Mouse (Mus musculus) neural tube, embryonic 11.5 days (tissue): ENCODE data around the gene Gm281. TPM values are rescaled to one million over a fixed set of nuclear protein-coding genes. Genes with fewer than 3 reads are reported as not detected.

Experiments used
- ATAC-seq: fragments of 200-750 bp; cut with Nextera tagmentation; 2 replicates; pipeline ENCODE4 v1.8.0; 2017; ENCODE audit warnings: moderate number of reproducible peaks, mild to moderate bottlenecking, moderate TSS enrichment, moderate library complexity; ENCODE audit not compliant: insufficient read depth, low FRiP score, low TSS enrichment
- DNase-seq: peaks from one replicate; pipeline ENCODE4 v3.0.0-alpha.2; 2015; ENCODE audit warnings: low spot score
- H3K27ac ChIP-seq: fragments of 300-500 bp; sonication (generic); 2 replicates; pipeline ENCODE4 v1.5.1; 2014; ENCODE audit warnings: low read depth, mild to moderate bottlenecking, low read length
- H3K27me3 ChIP-seq: fragments of 300-500 bp; sonication (generic); 2 replicates; pipeline ENCODE4 v1.6.1; 2014; ENCODE audit warnings: mild to moderate bottlenecking, low read length, mixed read lengths; ENCODE audit not compliant: control insufficient read depth, insufficient read depth
- H3K36me3 ChIP-seq: fragments of 300-500 bp; sonication (generic); 2 replicates; pipeline ENCODE4 v1.6.1; 2014; ENCODE audit warnings: mild to moderate bottlenecking, low read length, moderate library complexity, mixed read lengths; ENCODE audit not compliant: control insufficient read depth, insufficient read depth
- H3K4me1 ChIP-seq: fragments of 300-500 bp; sonication (generic); 2 replicates; pipeline ENCODE4 v1.6.1; 2014; ENCODE audit warnings: low read length, mixed read lengths; ENCODE audit not compliant: control insufficient read depth, insufficient read depth
- H3K4me2 ChIP-seq: fragments of 300-500 bp; sonication (generic); 2 replicates; pipeline ENCODE4 v1.6.1; 2014; ENCODE audit warnings: low read depth, mild to moderate bottlenecking, moderate library complexity
- H3K4me3 ChIP-seq: fragments of 300-500 bp; sonication (generic); 2 replicates; pipeline ENCODE4 v1.5.1; 2014; ENCODE audit warnings: low read depth, low read length
- H3K9ac ChIP-seq: fragments of 300-500 bp; sonication (generic); 2 replicates; pipeline ENCODE4 v1.6.1; 2014; ENCODE audit warnings: mild to moderate bottlenecking, low read length
- H3K9me3 ChIP-seq: fragments of 300-500 bp; sonication (generic); 2 replicates; pipeline ENCODE4 v1.6.1; 2016; ENCODE audit warnings: low read length; ENCODE audit not compliant: control insufficient read depth
- WGBS: fragments of 180-500 bp; shearing (Covaris S2); extraction: QIAGEN DNeasy Blood & Tissue Kit; methylation state at CpG from one replicate; pipeline ENCODE4 v1.1.7; 2014; 5-methylcytosine and 5-hydroxymethylcytosine counted together
- polyA plus RNA-seq: library from polyadenylated mRNA; unstranded; fragments of >200 nt; fragmentation: Nextera tagmentation; extraction: Ambion mirVana; gene quantifications from 2 replicates; pipeline ENCODE4 v1.2.1, GENCODE M21; 2014

Gene Gm281
- polyA plus RNA-seq, 1 experiment from 2014 or later: not detected

DNA sequence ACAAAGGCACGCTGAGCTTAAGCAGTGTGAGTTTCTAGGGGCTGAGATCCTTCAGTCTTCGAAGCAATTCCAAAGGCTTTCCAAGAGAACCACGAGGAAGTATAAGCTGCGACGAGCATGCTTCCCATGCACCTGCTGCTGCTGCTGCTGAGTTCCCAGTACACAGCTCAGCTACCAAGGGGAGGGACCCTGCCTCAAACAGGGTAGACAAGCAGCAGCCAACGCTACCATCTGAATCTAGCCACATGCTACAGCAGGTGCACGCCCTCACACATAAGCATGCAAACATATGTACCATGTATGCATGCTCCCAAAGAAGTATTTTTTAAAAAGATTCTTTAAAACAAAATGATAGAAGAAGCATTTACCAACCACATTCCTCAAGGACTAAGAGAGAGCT is 34.1 kb upstream of the Gm281 start:
- H3K27ac ChIP-seq: no peak overlapping the region
- H3K9me3 ChIP-seq: no peaks in the 10 kb centered on the region
- no peak for ATAC-seq
- no peak for DNase-seq
- no peak overlapping the region for H3K4me3 ChIP-seq
- no peak overlapping the region for H3K4me2 ChIP-seq
- no peaks in the 10 kb centered on the region for H3K27me3 ChIP-seq
- 0 out of 2 replicates have a peak, but pooled peaks cover 2% of the 10 kb centered on the region for H3K36me3 ChIP-seq
- H3K9ac ChIP-seq: no peak overlapping the region
- no peaks in the 10 kb centered on the region for H3K4me1 ChIP-seq
- 90% methylated on average over 7 of the region's 7 CpGs for WGBS

DNA sequence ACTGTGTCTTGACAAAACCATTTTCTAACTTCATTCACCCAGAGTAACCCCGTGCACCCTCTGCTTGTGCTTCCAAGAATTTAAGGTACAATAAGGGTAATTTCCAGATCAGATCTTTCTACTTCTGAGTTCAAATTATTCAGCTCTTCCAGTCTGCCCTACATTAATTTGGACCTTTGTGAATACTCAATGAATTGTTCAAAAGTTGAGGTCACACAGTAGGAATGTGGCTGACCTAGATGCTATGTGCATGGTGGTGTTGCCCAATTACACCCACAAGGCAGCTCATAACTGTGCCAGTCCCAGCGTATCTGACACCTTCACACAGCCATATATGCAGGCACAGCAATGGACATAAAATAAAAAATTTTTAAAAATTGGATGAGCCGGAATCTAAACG is 30.4 kb upstream of the Gm281 start:
- H3K4me1 ChIP-seq: no peaks in the 10 kb centered on the region
- no peak for ATAC-seq
- H3K9me3 ChIP-seq: no peaks in the 10 kb centered on the region
- H3K27ac ChIP-seq: no peak overlapping the region
- no peaks in the 10 kb centered on the region for H3K27me3 ChIP-seq
- H3K36me3 ChIP-seq: no peaks in the 10 kb centered on the region
- no peak overlapping the region for H3K4me3 ChIP-seq
- no peak overlapping the region for H3K4me2 ChIP-seq
- 90% methylated on average over 4 of the region's 4 CpGs for WGBS
- no peak for DNase-seq
- H3K9ac ChIP-seq: no peak overlapping the region

DNA sequence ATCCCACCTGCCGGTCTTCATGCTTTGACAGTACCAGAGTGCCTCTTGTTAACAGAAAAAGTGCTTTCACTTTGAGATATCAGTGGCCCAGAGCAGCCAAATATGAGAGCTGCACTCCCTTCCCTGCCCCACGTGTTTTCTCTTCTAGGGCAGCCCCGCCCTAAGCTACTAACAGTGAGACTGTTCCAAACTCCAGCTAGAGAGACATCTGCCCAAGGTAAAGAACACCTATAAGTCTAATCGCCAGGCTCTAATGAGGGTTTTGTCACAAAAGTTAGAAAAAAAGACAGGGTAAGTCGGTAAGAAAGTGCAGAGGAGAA is 19.7 kb upstream of the Gm281 start:
- no peaks in the 10 kb centered on the region for H3K4me1 ChIP-seq
- WGBS: 54% methylated on average over 5 of the region's 5 CpGs
- H3K27ac ChIP-seq: no peak overlapping the region
- H3K9me3 ChIP-seq: no peaks in the 10 kb centered on the region
- DNase-seq: no peak
- H3K27me3 ChIP-seq: no peaks in the 10 kb centered on the region
- ATAC-seq: no peak
- H3K9ac ChIP-seq: no peak overlapping the region
- H3K4me3 ChIP-seq: no peak overlapping the region
- peak overlapping the region; percentile 42 for H3K4me2 ChIP-seq
- H3K36me3 ChIP-seq: no peaks in the 10 kb centered on the region

DNA sequence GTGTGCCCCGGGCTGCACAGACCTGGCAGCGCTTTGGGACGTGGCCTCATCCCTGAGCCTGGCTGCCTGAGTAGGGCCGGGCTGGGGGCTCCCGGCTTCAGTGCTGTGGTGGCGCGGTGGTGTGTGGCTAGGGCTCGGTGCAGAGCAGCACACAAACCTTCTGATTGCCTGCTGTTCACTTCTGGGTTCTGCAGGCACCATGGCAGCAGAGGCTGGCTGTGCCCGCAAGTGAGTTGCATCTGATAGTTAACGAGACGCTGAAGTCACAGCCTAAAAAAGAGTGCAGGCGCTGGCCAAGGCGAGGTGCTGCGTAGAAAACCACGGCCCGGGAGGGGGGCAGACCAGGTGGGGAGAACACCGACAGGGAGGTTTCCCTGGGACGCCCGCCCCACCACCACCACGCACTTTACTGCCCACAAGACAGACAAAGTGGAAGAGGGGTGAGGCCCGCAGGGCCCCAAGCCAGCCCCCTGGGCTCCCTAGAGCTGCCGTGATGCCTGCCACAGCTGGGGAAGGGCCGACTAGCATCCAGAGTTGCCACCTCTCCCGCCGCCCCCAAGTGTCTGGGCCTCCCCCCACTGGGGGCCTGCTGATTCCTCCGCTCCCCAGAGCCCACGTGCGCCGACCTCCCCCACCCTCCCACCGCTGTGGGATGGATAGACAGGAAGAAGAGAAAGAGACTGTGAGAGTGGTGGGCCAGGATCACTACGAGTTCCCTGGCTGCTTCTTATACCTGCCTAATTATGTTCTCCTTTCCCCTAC is 19.2 kb upstream of the Gm281 start:
- no peak overlapping the region for H3K27ac ChIP-seq
- H3K9ac ChIP-seq: peak overlapping the region; percentile 45
- H3K4me2 ChIP-seq: peak overlapping the region; percentile 42
- WGBS: 36% methylated on average over 28 of the region's 31 CpGs
- DNase-seq (no peak), ATAC-seq (no peak; the same call in 1 of the 2 replicates)
- H3K4me3 ChIP-seq: peak overlapping the region; percentile 22
- no peaks in the 10 kb centered on the region for H3K9me3 ChIP-seq
- no peaks in the 10 kb centered on the region for H3K27me3 ChIP-seq
- H3K36me3 ChIP-seq: no peaks in the 10 kb centered on the region
- no peaks in the 10 kb centered on the region for H3K4me1 ChIP-seq

DNA sequence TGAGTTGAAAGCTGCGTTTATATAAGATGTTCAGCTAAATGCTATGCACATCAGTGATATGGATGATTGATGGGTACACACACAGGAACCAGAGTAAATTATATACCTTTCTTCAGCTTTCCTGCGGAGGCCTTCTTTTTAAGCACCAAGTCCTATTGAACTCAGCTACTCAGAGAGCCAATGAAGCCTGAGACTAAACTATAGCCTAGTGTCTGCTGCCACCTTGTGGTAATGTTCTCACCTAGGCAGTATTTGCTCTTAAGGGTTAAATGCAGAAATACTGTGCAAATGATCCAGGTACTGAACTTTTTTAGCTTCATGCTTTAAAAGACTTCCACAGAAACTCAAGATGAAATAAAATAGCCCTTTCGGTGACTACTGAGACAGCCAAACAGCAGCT is 3.4 kb upstream of the Gm281 start:
- WGBS: 50% methylated on average over 3 of the region's 3 CpGs
- H3K4me3 ChIP-seq: no peak overlapping the region
- H3K4me1 ChIP-seq: no peaks in the 10 kb centered on the region
- H3K4me2 ChIP-seq: no peak overlapping the region
- no peak overlapping the region for H3K9ac ChIP-seq
- H3K27me3 ChIP-seq: no peaks in the 10 kb centered on the region
- peak; percentile 61 for DNase-seq
- H3K36me3 ChIP-seq: no peaks in the 10 kb centered on the region
- no peaks in the 10 kb centered on the region for H3K9me3 ChIP-seq
- peak; percentile 79; the same call in 1 of the 2 replicates for ATAC-seq
- H3K27ac ChIP-seq: no peak overlapping the region

DNA sequence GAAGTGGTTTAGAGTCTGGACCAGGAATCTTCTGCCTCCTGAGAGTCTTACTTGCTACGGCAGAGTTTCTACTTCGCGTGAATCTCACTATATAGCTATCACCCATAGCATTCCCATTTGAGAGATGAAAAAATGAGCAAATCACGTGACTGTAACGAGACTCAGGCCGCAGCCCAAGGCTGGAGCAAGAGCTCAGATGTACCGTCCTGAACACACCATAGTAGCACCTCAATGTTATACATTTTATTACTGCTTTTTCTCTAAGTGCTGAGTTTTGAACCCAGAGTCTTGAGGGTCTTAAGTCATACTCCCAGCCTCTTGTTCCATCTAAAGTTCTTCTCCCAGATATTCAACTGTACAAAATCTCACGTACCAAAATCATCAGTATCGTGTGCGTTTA is 2.9 kb upstream of the Gm281 start:
- Histone ChIP-seq H3K36me3 (no peaks in the 10 kb centered on the region), H3K9ac (no peak overlapping the region), H3K27ac (no peak overlapping the region), H3K4me3 (no peak overlapping the region), H3K4me1 (no peaks in the 10 kb centered on the region), H3K9me3 (no peaks in the 10 kb centered on the region), H3K4me2 (no peak overlapping the region), H3K27me3 (no peaks in the 10 kb centered on the region)
- DNase-seq: no peak
- ATAC-seq: peak; percentile 24; the same call in 1 of the 2 replicates
- 90% methylated on average over 10 of the region's 10 CpGs for WGBS

DNA sequence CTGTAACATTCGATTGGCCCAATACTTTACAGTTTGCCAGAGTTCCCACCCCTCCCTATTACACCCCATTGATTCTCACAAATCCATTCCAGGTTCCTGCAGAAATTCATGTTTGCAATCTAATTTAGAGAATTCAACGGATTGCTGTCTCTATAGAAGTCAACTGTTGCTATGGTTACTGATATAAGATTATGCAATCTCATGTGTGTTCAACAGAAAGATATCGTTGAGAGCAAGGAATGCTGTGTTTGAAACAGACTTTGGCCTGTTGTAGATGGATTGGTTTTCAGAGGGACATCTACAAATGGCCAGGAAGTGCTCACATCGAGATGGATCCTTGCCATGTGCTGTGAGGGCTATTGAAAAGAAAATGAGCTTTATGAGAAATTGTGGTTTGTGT is 929 bp upstream of the Gm281 start:
- H3K36me3 ChIP-seq: no peaks in the 10 kb centered on the region
- no peak overlapping the region for H3K4me2 ChIP-seq
- DNase-seq (no peak), ATAC-seq (no peak)
- H3K4me3 ChIP-seq: no peak overlapping the region
- H3K27ac ChIP-seq: no peak overlapping the region
- no peak overlapping the region for H3K9ac ChIP-seq
- H3K9me3 ChIP-seq: no peaks in the 10 kb centered on the region
- no peaks in the 10 kb centered on the region for H3K4me1 ChIP-seq
- WGBS: 89% methylated on average over 4 of the region's 4 CpGs
- H3K27me3 ChIP-seq: no peaks in the 10 kb centered on the region

DNA sequence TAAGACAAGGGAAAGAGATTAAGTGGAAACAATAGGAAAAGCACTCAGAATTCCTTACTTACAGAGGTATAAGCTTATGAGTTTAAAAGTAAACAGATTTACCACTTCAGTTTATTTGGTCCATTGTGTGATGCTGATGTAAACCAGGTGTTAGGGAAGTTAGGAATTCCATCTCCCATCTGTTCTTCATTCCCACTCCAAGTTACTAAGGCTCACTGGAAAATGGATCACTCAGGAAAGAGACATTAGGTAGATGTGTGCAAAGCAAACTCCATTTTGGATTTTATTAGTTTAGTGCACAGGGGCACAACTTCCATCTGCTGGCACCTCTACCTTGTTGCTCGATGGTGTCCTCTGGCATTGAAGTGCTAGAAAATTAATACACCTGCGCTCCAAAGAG is 4.1 kb downstream of the Gm281 start:
- H3K4me1 ChIP-seq: no peaks in the 10 kb centered on the region
- H3K9ac ChIP-seq: no peak overlapping the region
- no peak for DNase-seq
- no peaks in the 10 kb centered on the region for H3K36me3 ChIP-seq
- H3K9me3 ChIP-seq: no peaks in the 10 kb centered on the region
- no peak overlapping the region for H3K4me2 ChIP-seq
- WGBS: 93% methylated on average over 2 of the region's 2 CpGs
- no peak overlapping the region for H3K27ac ChIP-seq
- ATAC-seq: no peak
- no peak overlapping the region for H3K4me3 ChIP-seq
- H3K27me3 ChIP-seq: no peaks in the 10 kb centered on the region

DNA sequence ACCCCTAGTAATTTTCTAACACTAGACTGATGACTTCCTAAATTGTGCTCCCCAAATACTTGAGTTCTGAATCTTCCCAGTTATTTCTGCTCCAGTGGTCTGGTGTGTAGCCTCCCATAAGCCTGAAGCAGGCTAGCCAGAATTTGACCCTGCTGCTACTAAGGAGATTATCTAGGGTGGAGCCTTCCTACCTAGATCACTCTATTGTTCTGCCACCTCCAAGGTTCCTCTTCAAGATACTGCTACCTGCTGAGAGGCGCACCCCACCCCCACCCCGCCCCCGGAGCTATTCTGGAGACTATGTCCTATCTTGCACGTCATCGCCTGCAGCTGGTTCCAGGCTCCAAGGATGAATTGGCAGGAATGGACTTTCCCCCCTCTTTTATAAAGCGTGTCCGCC is 7.1 kb downstream of the Gm281 start:
- H3K27ac ChIP-seq: no peak overlapping the region
- DNase-seq: no peak
- no peak overlapping the region for H3K4me3 ChIP-seq
- no peaks in the 10 kb centered on the region for H3K36me3 ChIP-seq
- 85% methylated on average over 7 of the region's 7 CpGs for WGBS
- no peak overlapping the region for H3K4me2 ChIP-seq
- H3K4me1 ChIP-seq: no peaks in the 10 kb centered on the region
- no peaks in the 10 kb centered on the region for H3K27me3 ChIP-seq
- H3K9ac ChIP-seq: no peak overlapping the region
- ATAC-seq: no peak
- H3K9me3 ChIP-seq: no peaks in the 10 kb centered on the region
